Mouse (Mus musculus): Measurements from ENCODE around the gene Mob4.
"Not testable (repeated sequence)": the region's sequence is repeated elsewhere in the genome, so short reads cannot be mapped to it uniquely, and the experiment has no call there.

The Mob4 gene

GRCm38 (mm10) chr1:55130943-55131401 is at the start of gene Mob4:
Gene Mob4 (plus strand): TSS chr1:55131231.
- peak; percentile 84 for DNase-seq (ENCODE audit: low spot score)

GRCm38 (mm10) chr1:55082106-55082505 is 48.9 kb upstream of the Mob4 start:
- no peak for DNase-seq (ENCODE audit: low spot score)

GRCm38 (mm10) chr1:55085781-55086366 is 45.2 kb upstream of the Mob4 start:
- no peak for DNase-seq (ENCODE audit: low spot score)

- DNase-seq (ENCODE audit: low spot score), result no peak
Observed at GRCm38 (mm10) chr1:55086868-55087400, 44.1 kb upstream of the Mob4 start.

GRCm38 (mm10) chr1:55087401-55087904 is 43.6 kb upstream of the Mob4 start:
- DNase-seq (ENCODE audit: low spot score), result peak; percentile 35

- DNase-seq (ENCODE audit: low spot score), result peak; percentile 96
Observed at GRCm38 (mm10) chr1:55087932-55088610, 43.0 kb upstream of the Mob4 start, which contains the start of the genes Hspe1 and Hspd1. Gene Hspe1 (plus strand): TSS chr1:55088132. Gene Hspd1 (minus strand): TSS chr1:55088243.

- no peak for DNase-seq (ENCODE audit: low spot score)
Observed at GRCm38 (mm10) chr1:55088611-55089497, 42.2 kb upstream of the Mob4 start.

GRCm38 (mm10) chr1:55089498-55090064 is 41.5 kb upstream of the Mob4 start:
- no peak for DNase-seq (ENCODE audit: low spot score)

- no peak for DNase-seq (ENCODE audit: low spot score)
Observed at GRCm38 (mm10) chr1:55092056-55092455, 39.0 kb upstream of the Mob4 start.

- no peak for DNase-seq (ENCODE audit: low spot score)
Observed at GRCm38 (mm10) chr1:55092469-55092868, 38.6 kb upstream of the Mob4 start.

GRCm38 (mm10) chr1:55106919-55107585 is 24.0 kb upstream of the Mob4 start:
- DNase-seq (ENCODE audit: low spot score), result no peak

- no peak for DNase-seq (ENCODE audit: low spot score)
Observed at GRCm38 (mm10) chr1:55107644-55108043, 23.4 kb upstream of the Mob4 start.

- DNase-seq (ENCODE audit: low spot score), result no peak
Observed at GRCm38 (mm10) chr1:55108473-55108872, 22.6 kb upstream of the Mob4 start.

GRCm38 (mm10) chr1:55109066-55109766 is 21.8 kb upstream of the Mob4 start:
- no peak for DNase-seq (ENCODE audit: low spot score)

GRCm38 (mm10) chr1:55123046-55123445 is 8.0 kb upstream of the Mob4 start:
- no peak for DNase-seq (ENCODE audit: low spot score)

GRCm38 (mm10) chr1:55123561-55123960 is 7.5 kb upstream of the Mob4 start:
- no peak for DNase-seq (ENCODE audit: low spot score)

- not testable (repeated sequence) for DNase-seq (ENCODE audit: low spot score)
Observed at GRCm38 (mm10) chr1:55124136-55124535, 6.9 kb upstream of the Mob4 start.

GRCm38 (mm10) chr1:55129716-55130115 is 1.3 kb upstream of the Mob4 start:
- no peak for DNase-seq (ENCODE audit: low spot score)

GRCm38 (mm10) chr1:55130190-55130916 is 678 bp upstream of the Mob4 start:
- DNase-seq (ENCODE audit: low spot score), result no peak

Measured in left cerebral cortex, adult 11 months (tissue).